ENCODE assay signal across 15 mouse cellular contexts in the genomic region with DNA sequence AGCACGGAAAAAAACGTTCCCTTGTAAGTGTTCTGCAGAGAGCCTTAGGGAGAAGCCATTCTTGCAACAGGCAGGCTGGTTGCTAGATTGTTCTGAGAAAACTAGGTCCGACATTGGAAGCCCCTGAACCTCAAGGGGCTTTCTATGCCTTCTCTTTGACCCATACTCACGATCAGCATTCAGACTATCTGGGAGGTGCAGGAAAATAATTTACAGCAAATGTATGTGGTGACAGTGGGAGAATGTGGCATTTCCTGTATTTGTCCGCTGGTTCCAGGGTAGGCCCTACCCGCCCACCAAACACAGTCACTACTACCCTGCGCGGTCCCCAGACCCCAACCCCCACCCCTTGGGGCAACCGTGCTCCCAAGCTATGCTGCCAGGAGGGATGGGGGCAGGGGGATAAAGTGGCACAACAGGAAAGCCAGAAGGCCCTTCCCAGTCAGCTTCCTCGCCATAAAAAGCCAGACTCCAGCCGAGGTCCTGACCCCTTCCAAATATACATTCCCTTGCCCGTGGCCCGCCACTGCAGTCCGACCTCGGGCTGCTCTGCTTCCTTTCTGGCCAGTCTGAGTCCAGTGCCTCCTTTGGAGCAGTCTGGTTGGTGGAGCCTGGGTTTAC. TPM values are rescaled to one million over a fixed set of nuclear protein-coding genes. Genes with fewer than 3 reads are reported as not detected.
DNase-seq lines count a peak whose midpoint lies in the region; ATAC-seq lines count a peak whose summit lies in the region.
"Had no signal": no experiment of that assay in that cellular context is flagged by ENCODE, and none has a peak within 500 bp of the region (broad histone marks: within the 10 kb centered on the region; RNA-seq: fewer than 3 reads in every experiment).

No protein-coding gene starts in this region.

- peaks cover 32% of the 10 kb centered on the region for H3K4me1 ChIP-seq in heart, embryonic 11.5 days (ENCODE audit: control insufficient read depth, insufficient read depth, low read length)
- H3K4me1 ChIP-seq in hindbrain, embryonic 12.5 days: peaks cover 10% of the 10 kb centered on the region
- H3K4me1 ChIP-seq in neural tube, embryonic 13.5 days (replicated peaks): peaks cover 20% of the 10 kb centered on the region; the same call in 1 of the 2 replicates

- peak; percentile 57; the same call in 1 of the 2 replicates for ATAC-seq in heart, embryonic 11.5 days (replicated peaks; ENCODE audit: insufficient number of reproducible peaks, low FRiP score, low TSS enrichment)
- ATAC-seq in hindbrain, embryonic 12.5 days (ENCODE audit: low FRiP score): no peak
- no peak for ATAC-seq in neural tube, embryonic 13.5 days (ENCODE audit: low read depth)
- ATAC-seq: CD4-positive, CD25-positive, alpha-beta regulatory T cell, adult 4 months; liver, embryonic 12.5 days had no signal

- no peaks in the 10 kb centered on the region for H3K9me3 ChIP-seq in heart, embryonic 11.5 days (replicated peaks; ENCODE audit: control insufficient read depth, low read length)
- no peaks in the 10 kb centered on the region for H3K9me3 ChIP-seq in hindbrain, embryonic 12.5 days (replicated peaks)
- H3K9me3 ChIP-seq in neural tube, embryonic 13.5 days: no peaks in the 10 kb centered on the region
- H3K9me3 ChIP-seq: liver, embryonic 12.5 days had no signal

- DNase-seq in heart, postnatal 10 days: no peak
- peak; percentile 31 for DNase-seq in kidney, postnatal 10 days
- DNase-seq in kidney, adult 9 months: no peak
- DNase-seq in layer of hippocampus, postnatal 14 days (ENCODE audit: low spot score in 2 of 2): no peak
- no peak for DNase-seq in right cerebral cortex, adult 2 months (ENCODE audit: low spot score in 2 of 2)
- DNase-seq: adrenal gland, postnatal 14 days; retina, postnatal 1 day; thymus, postnatal 14 days had no signal

- intact Hi-C loops in heart, postnatal 10 days (cut with DNase I): no loop called here

- WGBS in heart, embryonic 11.5 days (ENCODE audit: insufficient replicate concordance): 18% methylated on average over 15 of the region's 15 CpGs
- 14% methylated on average over 15 of the region's 15 CpGs for WGBS in hindbrain, embryonic 12.5 days
- 19% methylated on average over 15 of the region's 15 CpGs for WGBS in neural tube, embryonic 13.5 days

- 0 out of 2 replicates have a peak overlapping the region, but pooled peaks have one; percentile 2 for H3K27ac ChIP-seq in heart, embryonic 11.5 days (ENCODE audit: low read depth, low read length)
- 0 out of 2 replicates have a peak overlapping the region, but pooled peaks have one; percentile 13 for H3K27ac ChIP-seq in hindbrain, embryonic 12.5 days
- H3K27ac ChIP-seq in neural tube, embryonic 13.5 days (replicated peaks): peak overlapping the region; percentile 34; the same call in 1 of the 2 replicates
- H3K27ac ChIP-seq: liver, embryonic 12.5 days; macrophage had no signal

- no peak overlapping the region for H3K4me3 ChIP-seq in heart, embryonic 11.5 days (ENCODE audit: low read depth, low read length)
- no peak overlapping the region for H3K4me3 ChIP-seq in hindbrain, embryonic 12.5 days
- no peak overlapping the region for H3K4me3 ChIP-seq in neural tube, embryonic 13.5 days
- H3K4me3 ChIP-seq: liver, embryonic 12.5 days had no signal

- peaks cover 46% of the 10 kb centered on the region for H3K27me3 ChIP-seq in heart, embryonic 11.5 days (ENCODE audit: control insufficient read depth, insufficient read depth, low read length)
- H3K27me3 ChIP-seq in hindbrain, embryonic 12.5 days: peaks cover 95% of the 10 kb centered on the region
- H3K27me3 ChIP-seq in neural tube, embryonic 13.5 days: peaks cover 95% of the 10 kb centered on the region

- peak overlapping the region; percentile 31 for H3K4me2 ChIP-seq in heart, embryonic 11.5 days
- H3K4me2 ChIP-seq in hindbrain, embryonic 12.5 days (replicated peaks): no peak overlapping the region
- H3K4me2 ChIP-seq in neural tube, embryonic 13.5 days: peak overlapping the region; percentile 48
- H3K4me2 ChIP-seq: liver, embryonic 12.5 days had no signal

- H3K36me3 ChIP-seq in heart, embryonic 11.5 days (ENCODE audit: control insufficient read depth, insufficient read depth, low read length): no peaks in the 10 kb centered on the region
- no peaks in the 10 kb centered on the region for H3K36me3 ChIP-seq in hindbrain, embryonic 12.5 days
- no peaks in the 10 kb centered on the region for H3K36me3 ChIP-seq in neural tube, embryonic 13.5 days
- H3K36me3 ChIP-seq: liver, embryonic 12.5 days had no signal

- H3K9ac ChIP-seq in heart, embryonic 11.5 days (ENCODE audit: low read depth, low read length): no peak overlapping the region; the same call in 1 of the 2 replicates
- no peak overlapping the region for H3K9ac ChIP-seq in hindbrain, embryonic 12.5 days
- H3K9ac ChIP-seq in neural tube, embryonic 13.5 days: no peak overlapping the region
- H3K9ac ChIP-seq: liver, embryonic 12.5 days had no signal

RNA-seq across cellular contexts. Expression of a gene that starts 9.1 kb away (rescaled TPM):
- polyA plus RNA-seq in heart, embryonic 11.5 days (2014; fragmentation: Nextera tagmentation; extraction: Ambion mirVana): 4.0 and 4.2 TPM in 2 replicates
- total RNA-seq in heart, postnatal 10 days (2021): 1 to 10 TPM; 7.0 to 7.8 TPM
- 11.0 and 11.5 TPM in 2 replicates for polyA plus RNA-seq in hindbrain, embryonic 12.5 days (2016; fragmentation: Nextera tagmentation; extraction: Ambion mirVana)
- polyA plus RNA-seq in neural tube, embryonic 13.5 days (2015; fragmentation: Nextera tagmentation; extraction: Ambion mirVana): 2.4 and 2.6 TPM in 2 replicates
- total RNA-seq in layer of hippocampus, postnatal 14 days (2021): 1 to 10 TPM; 5.4 to 6.1 TPM
- total RNA-seq: common myeloid progenitor, adult 5-6 weeks had no signal
- polyA plus RNA-seq: CD4-positive, CD25-positive, alpha-beta regulatory T cell, adult 4 months; macrophage had no signal
